ENCODE assay signal across 8 mouse cellular contexts in genomic region chr13:89739696-89740242, GRCm38 (mm10). TPM values are rescaled to one million over a fixed set of nuclear protein-coding genes. Genes with fewer than 3 reads are reported as not detected.
A peak's percentile ranks its signal among the peaks of the same experiment; 100 is the strongest.
DNase-seq lines count a peak whose midpoint lies in the region; ATAC-seq lines count a peak whose summit lies in the region.

No protein-coding gene starts in this region.

- peak overlapping the region; percentile 93 for H3K9ac ChIP-seq in embryonic facial prominence, embryonic 13.5 days
- H3K9ac ChIP-seq in limb, embryonic 12.5 days (replicated peaks): peak overlapping the region; percentile 79
- peak overlapping the region; percentile 76 for H3K9ac ChIP-seq in neural tube, embryonic 13.5 days

- peaks cover 19% of the 10 kb centered on the region for H3K4me1 ChIP-seq in embryonic facial prominence, embryonic 13.5 days
- H3K4me1 ChIP-seq in limb, embryonic 12.5 days (replicated peaks): peaks cover 23% of the 10 kb centered on the region
- peaks cover 40% of the 10 kb centered on the region for H3K4me1 ChIP-seq in neural tube, embryonic 13.5 days (replicated peaks)

- peak overlapping the region; percentile 83 for H3K4me2 ChIP-seq in embryonic facial prominence, embryonic 13.5 days
- H3K4me2 ChIP-seq in limb, embryonic 12.5 days: peak overlapping the region; percentile 85
- peak overlapping the region; percentile 99 for H3K4me2 ChIP-seq in neural tube, embryonic 13.5 days

- H3K36me3 ChIP-seq in embryonic facial prominence, embryonic 13.5 days: no peaks in the 10 kb centered on the region
- no peaks in the 10 kb centered on the region for H3K36me3 ChIP-seq in limb, embryonic 12.5 days
- H3K36me3 ChIP-seq in neural tube, embryonic 13.5 days: no peaks in the 10 kb centered on the region

- peak overlapping the region; percentile 70 for H3K4me3 ChIP-seq in embryonic facial prominence, embryonic 13.5 days
- H3K4me3 ChIP-seq in limb, embryonic 12.5 days (replicated peaks): peak overlapping the region; percentile 75
- H3K4me3 ChIP-seq in neural tube, embryonic 13.5 days: peak overlapping the region; percentile 63

- no peaks in the 10 kb centered on the region for H3K27me3 ChIP-seq in embryonic facial prominence, embryonic 13.5 days
- no peaks in the 10 kb centered on the region for H3K27me3 ChIP-seq in limb, embryonic 12.5 days
- peaks cover 17% of the 10 kb centered on the region for H3K27me3 ChIP-seq in neural tube, embryonic 13.5 days

- no peak for ATAC-seq in embryonic facial prominence, embryonic 13.5 days (ENCODE audit: insufficient number of reproducible peaks, insufficient read depth, low FRiP score, low TSS enrichment, low read depth)
- peak; percentile 8; the same call in 1 of the 2 replicates for ATAC-seq in limb, embryonic 12.5 days (ENCODE audit: insufficient number of reproducible peaks, insufficient read depth, low FRiP score, low TSS enrichment, low read depth)
- peak; percentile 30 for ATAC-seq in neural tube, embryonic 13.5 days (ENCODE audit: low read depth)

- WGBS in embryonic facial prominence, embryonic 13.5 days: under 1% methylated on average over 24 of the region's 24 CpGs
- WGBS in limb, embryonic 12.5 days: under 1% methylated on average over 24 of the region's 24 CpGs
- WGBS in neural tube, embryonic 13.5 days: 0% methylated on average over 24 of the region's 24 CpGs

- DNase-seq in gastrocnemius, postnatal 10 days: peak; percentile 20
- DNase-seq in gastrocnemius, adult 8-10 months (ENCODE audit: low spot score in 2 of 2): no peak
- DNase-seq in 3134 (ENCODE audit: extremely low read depth, insufficient read length, low spot score): peak; percentile 70
- no peak for DNase-seq in Muller cell, postnatal 12 days (ENCODE audit: inconsistent ontology term)
- DNase-seq in gastrocnemius, adult 18-20 months (ENCODE audit: low spot score): no peak

- H3K27ac ChIP-seq in embryonic facial prominence, embryonic 13.5 days: peak overlapping the region; percentile 96
- peak overlapping the region; percentile 96 for H3K27ac ChIP-seq in limb, embryonic 12.5 days
- H3K27ac ChIP-seq in neural tube, embryonic 13.5 days (replicated peaks): peak overlapping the region; percentile 76

- H3K9me3 ChIP-seq in embryonic facial prominence, embryonic 13.5 days: no peaks in the 10 kb centered on the region
- H3K9me3 ChIP-seq in limb, embryonic 12.5 days: no peaks in the 10 kb centered on the region
- H3K9me3 ChIP-seq in neural tube, embryonic 13.5 days: no peaks in the 10 kb centered on the region

RNA-seq across cellular contexts. Expression of gene Vcan, which starts 2.5 kb away (rescaled TPM):
- 10 to 100 TPM; 42.1 to 69.9 TPM for total RNA-seq in gastrocnemius, postnatal 10 days (2021)
- 1 to 10 TPM; 1.9 to 3.6 (median 3.1) TPM for total RNA-seq in gastrocnemius, adult 8-10 months (2022)
- polyA plus RNA-seq in embryonic facial prominence, embryonic 13.5 days (2015; fragmentation: Nextera tagmentation; extraction: Ambion mirVana): 171 and 178 TPM in 2 replicates
- 119 and 129 TPM in 2 replicates for polyA plus RNA-seq in limb, embryonic 12.5 days (2016; fragmentation: Nextera tagmentation; extraction: Ambion mirVana)
- 19.9 and 27.7 TPM in 2 replicates for polyA plus RNA-seq in neural tube, embryonic 13.5 days (2015; fragmentation: Nextera tagmentation; extraction: Ambion mirVana)
- 1 to 10 TPM; 2.7 to 5.4 TPM for total RNA-seq in gastrocnemius, adult 18-20 months (2021)

Comparison
In these comparisons a context has a peak if more than half of its experiments do, and no peak if none do; other contexts are left out.
1. DNase-seq: peak in gastrocnemius, postnatal 10 days (single experiment) and 3134 (single experiment); none in gastrocnemius, adult 8-10 months (0 of 2), Muller cell, postnatal 12 days (single experiment) and gastrocnemius, adult 18-20 months (single experiment).
2. RNA of gene Vcan, which starts 2.5 kb away (total RNA-seq): 42.1 to 69.9 TPM in gastrocnemius, postnatal 10 days; 2.7 to 5.4 TPM in gastrocnemius, adult 18-20 months and 1.9 to 3.6 TPM in gastrocnemius, adult 8-10 months; every median in the first group is over 4 times any median in the second.
3. Peak in every context shown above with its lines, with median percentiles within 50 percentile points of each other: H3K27ac ChIP-seq, H3K4me2 ChIP-seq, H3K4me3 ChIP-seq and H3K9ac ChIP-seq.